Mouse (Mus musculus) kidney, postnatal 0 days (tissue): ENCODE data around the gene Rgs3. TPM values are rescaled to one million over a fixed set of nuclear protein-coding genes. Genes with fewer than 3 reads are reported as not detected.

Source experiments
- ATAC-seq: fragments of 200-750 bp; cut with Nextera tagmentation; replicated peaks from 2 replicates; pipeline ENCODE4 v1.8.0; 2017; ENCODE audit warnings: low read depth, moderate number of reproducible peaks, moderate TSS enrichment, moderate library complexity; ENCODE audit not compliant: low FRiP score
- DNase-seq: peaks from one replicate; pipeline ENCODE4 v3.0.0-alpha.2; 2016; ENCODE audit warnings: low spot score
- H3K27ac ChIP-seq: fragments of 300-500 bp; sonication (generic); 2 replicates; pipeline ENCODE4 v1.5.1; 2014; ENCODE audit warnings: mild to moderate bottlenecking
- H3K27me3 ChIP-seq: fragments of 300-500 bp; sonication (generic); 2 replicates; pipeline ENCODE4 v1.6.1; 2014; ENCODE audit warnings: low read length, mixed read lengths; ENCODE audit not compliant: insufficient read depth
- H3K36me3 ChIP-seq: fragments of 300-500 bp; sonication (generic); 2 replicates; pipeline ENCODE4 v1.6.1; 2014; ENCODE audit warnings: low read length, mixed read lengths; ENCODE audit not compliant: insufficient read depth
- H3K4me1 ChIP-seq: fragments of 300-500 bp; sonication (generic); replicated peaks from 2 replicates; pipeline ENCODE4 v1.6.1; 2014; ENCODE audit warnings: antibody characterized with exemption, low read length, mixed read lengths; ENCODE audit not compliant: insufficient read depth
- H3K4me2 ChIP-seq: fragments of 300-500 bp; sonication (generic); 2 replicates; pipeline ENCODE4 v1.6.1; 2014; ENCODE audit warnings: mild to moderate bottlenecking, low read length, moderate library complexity, mixed read lengths
- H3K4me3 ChIP-seq: fragments of 300-500 bp; sonication (generic); replicated peaks from 2 replicates; pipeline ENCODE4 v1.5.1; 2014; ENCODE audit warnings: low read depth, low read length
- H3K9ac ChIP-seq: fragments of 300-500 bp; sonication (generic); 2 replicates; pipeline ENCODE4 v1.6.1; 2014; ENCODE audit warnings: low read depth, low read length
- H3K9me3 ChIP-seq: fragments of 300-500 bp; sonication (generic); replicated peaks from 2 replicates; pipeline ENCODE4 v1.6.1; 2016; ENCODE audit warnings: low read length, inconsistent platforms, mixed read lengths
- CTCF ChIP-seq: IDR thresholded peaks from 2 replicates; pipeline ENCODE4 v1.5.1; 2016; ENCODE audit warnings: antibody characterized with exemption, low read depth, mild to moderate bottlenecking, moderate library complexity
- WGBS: fragments of 180-500 bp; shearing (Covaris S2); extraction: QIAGEN DNeasy Blood & Tissue Kit; methylation state at CpG from one replicate; pipeline ENCODE4 v1.1.7; 2014; 5-methylcytosine and 5-hydroxymethylcytosine counted together
- polyA plus RNA-seq: library from polyadenylated mRNA; unstranded; fragments of >200 nt; fragmentation: Nextera tagmentation; extraction: Ambion mirVana; gene quantifications from 2 replicates; pipeline ENCODE4 v1.2.1, GENCODE M21; 2015

Gene Rgs3
- polyA plus RNA-seq, 1 experiment from 2014 or later: 41.4 TPM

- peak; percentile 42 for TF ChIP-seq CTCF
- Histone ChIP-seq H3K27ac (peak overlapping the region; percentile 54; the same call in 1 of the 2 replicates), H3K9ac (no peak overlapping the region), H3K4me3 (no peak overlapping the region), H3K27me3 (no peaks in the 10 kb centered on the region), H3K4me1 (peaks cover 19% of the 10 kb centered on the region), H3K36me3 (no peaks in the 10 kb centered on the region), H3K9me3 (no peaks in the 10 kb centered on the region), H3K4me2 (peak overlapping the region; percentile 21; the same call in 1 of the 2 replicates)
- ATAC-seq (no peak), DNase-seq (no peak)
- WGBS: 52% methylated on average over 13 of the region's 13 CpGs
Measured at GRCm38 (mm10) chr4:62613646-62614365, 54.2 kb downstream of the Rgs3 start.

DNA sequence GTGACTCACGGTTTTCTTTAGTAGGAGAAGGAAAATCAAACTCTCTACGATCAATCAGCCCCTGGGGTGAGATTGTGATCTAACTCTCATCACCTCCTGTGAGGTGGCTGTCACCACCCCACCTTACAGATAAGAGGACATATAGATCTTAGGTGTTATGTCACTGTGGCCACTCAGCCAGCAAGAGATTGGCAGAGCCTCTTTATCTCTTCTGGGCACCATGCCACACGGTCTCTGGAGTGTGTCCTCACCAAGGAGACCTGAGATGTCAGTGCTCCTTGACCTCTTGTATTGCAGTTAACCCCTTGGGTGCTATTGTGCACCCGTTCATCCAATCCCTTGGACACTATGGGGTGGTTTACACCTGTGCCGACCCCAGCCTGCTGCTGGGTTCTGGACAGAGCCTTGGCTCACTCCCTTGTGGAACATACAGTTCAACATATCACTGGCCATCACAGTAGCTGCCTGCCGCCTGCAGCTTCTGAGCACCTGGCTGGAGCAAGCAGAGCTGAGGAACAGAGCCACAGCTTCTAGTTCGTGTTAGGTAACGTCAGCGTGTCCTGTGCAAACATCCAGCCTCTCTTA, 58.3 kb downstream of the Rgs3 start:
- Histone ChIP-seq H3K4me3 (no peak overlapping the region), H3K27ac (no peak overlapping the region), H3K9ac (no peak overlapping the region), H3K4me2 (no peak overlapping the region), H3K36me3 (no peaks in the 10 kb centered on the region), H3K27me3 (no peaks in the 10 kb centered on the region), H3K9me3 (no peaks in the 10 kb centered on the region), H3K4me1 (peaks cover 30% of the 10 kb centered on the region)
- DNase-seq (no peak), ATAC-seq (no peak)
- no peak for TF ChIP-seq CTCF
- WGBS: 67% methylated on average over 9 of the region's 9 CpGs

DNA sequence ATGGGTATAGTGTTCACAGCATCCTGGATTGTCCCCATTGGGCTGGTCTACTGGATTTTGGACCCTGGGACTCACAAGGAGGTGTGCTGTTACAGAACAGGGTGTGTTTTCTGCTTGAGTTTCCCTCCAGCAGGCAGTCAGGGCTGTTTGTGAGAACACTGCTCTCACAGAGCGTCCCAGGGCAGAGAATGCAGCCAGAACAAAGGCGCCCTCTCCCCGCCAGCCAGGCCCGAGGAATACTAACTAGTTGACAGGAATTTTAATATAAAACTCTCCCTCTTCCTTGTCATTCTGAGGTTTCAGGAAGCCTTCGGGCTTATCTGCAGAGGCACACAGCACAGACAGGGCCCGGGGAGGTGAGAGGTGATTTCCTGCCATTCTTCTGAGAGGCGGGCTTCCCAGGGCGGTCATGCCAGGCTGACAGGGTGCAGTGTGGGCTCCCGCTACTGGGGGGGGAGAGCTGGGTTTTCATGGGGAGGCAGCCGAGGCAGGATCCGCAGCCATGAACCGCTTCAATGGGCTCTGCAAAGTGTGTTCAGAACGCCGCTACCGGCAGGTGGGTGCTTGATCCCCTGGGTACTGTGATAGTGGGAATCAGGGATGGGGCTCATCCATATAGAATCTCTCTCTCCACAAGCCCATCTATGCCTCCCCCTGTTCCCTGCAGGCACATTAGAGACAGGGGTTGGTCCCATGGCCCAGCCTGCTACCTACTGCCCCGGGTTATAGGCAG, 59.8 kb downstream of the Rgs3 start:
- Histone ChIP-seq H3K9me3 (no peaks in the 10 kb centered on the region), H3K27ac (peak overlapping the region; percentile 68), H3K4me3 (peak overlapping the region; percentile 30), H3K27me3 (no peaks in the 10 kb centered on the region), H3K9ac (peak overlapping the region; percentile 46; the same call in 1 of the 2 replicates), H3K4me2 (no peak overlapping the region), H3K4me1 (peaks cover 19% of the 10 kb centered on the region), H3K36me3 (no peaks in the 10 kb centered on the region)
- ATAC-seq (peak; percentile 65), DNase-seq (peak; percentile 64)
- 33% methylated on average over 16 of the region's 16 CpGs for WGBS
- TF ChIP-seq CTCF: no peak; the same call in 1 of the 2 replicates

GRCm38 (mm10) chr4:62619965-62620244, 60.3 kb downstream of the Rgs3 start:
- Histone ChIP-seq H3K36me3 (no peaks in the 10 kb centered on the region), H3K4me3 (peak overlapping the region; percentile 30), H3K9me3 (no peaks in the 10 kb centered on the region), H3K4me1 (peaks cover 19% of the 10 kb centered on the region), H3K27me3 (no peaks in the 10 kb centered on the region), H3K27ac (peak overlapping the region; percentile 68), H3K9ac (peak overlapping the region; percentile 46; the same call in 1 of the 2 replicates), H3K4me2 (no peak overlapping the region)
- DNase-seq (no peak), ATAC-seq (no peak)
- 88% methylated on average over 3 of the region's 3 CpGs for WGBS
- no peak for TF ChIP-seq CTCF

GRCm38 (mm10) chr4:62621151-62621550, 61.5 kb downstream of the Rgs3 start:
- TF ChIP-seq CTCF: no peak
- peak overlapping the region; percentile 85 for H3K27ac ChIP-seq
- peak overlapping the region; percentile 45 for H3K4me2 ChIP-seq
- no peak overlapping the region for H3K9ac ChIP-seq
- WGBS: 67% methylated on average over 9 of the region's 9 CpGs
- DNase-seq (no peak), ATAC-seq (no peak)
- peaks cover 19% of the 10 kb centered on the region for H3K4me1 ChIP-seq
- H3K27me3 ChIP-seq: no peaks in the 10 kb centered on the region
- peak overlapping the region; percentile 11; the same call in 1 of the 2 replicates for H3K4me3 ChIP-seq
- no peaks in the 10 kb centered on the region for H3K36me3 ChIP-seq
- no peaks in the 10 kb centered on the region for H3K9me3 ChIP-seq

DNA sequence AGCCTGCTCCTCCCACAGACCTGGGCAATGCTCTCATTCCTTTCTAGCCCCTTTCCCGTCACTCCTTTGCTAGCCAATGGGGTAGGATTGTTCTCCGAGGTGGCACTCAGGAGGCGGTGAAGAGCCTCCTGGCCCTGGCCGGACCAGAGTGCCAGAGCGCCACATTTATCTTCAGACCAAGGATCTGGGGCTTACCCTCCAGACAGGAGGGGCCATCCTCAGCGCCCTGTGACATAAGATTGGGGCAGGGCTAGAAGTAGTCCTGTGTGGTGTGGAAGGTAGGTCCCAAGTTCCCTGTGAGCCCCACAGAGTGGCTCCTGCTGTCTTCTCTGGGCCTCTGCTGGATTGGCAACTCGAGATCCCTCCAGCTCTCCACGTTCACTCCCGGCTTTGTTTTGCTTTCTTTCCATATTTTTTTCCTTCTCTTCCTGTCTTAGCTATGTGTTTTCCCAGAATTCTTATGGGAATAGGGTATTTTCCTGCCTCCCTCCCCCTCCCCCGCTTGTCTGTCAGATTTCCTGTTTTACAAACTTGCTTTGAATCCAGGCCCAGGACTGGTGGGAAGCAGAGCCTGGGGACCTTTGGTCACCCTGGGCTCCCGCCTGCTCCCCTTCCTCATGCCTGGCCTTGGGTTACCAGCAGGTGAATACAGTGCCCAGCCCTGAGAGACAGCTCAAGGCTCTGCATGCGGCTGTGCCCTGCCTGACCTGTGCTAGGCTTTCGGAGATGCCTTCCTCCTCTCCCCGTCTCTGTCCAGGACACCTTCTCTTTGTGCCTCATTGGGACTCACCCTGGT, 62.4 kb downstream of the Rgs3 start:
- Histone ChIP-seq H3K27ac (peak overlapping the region; percentile 85), H3K27me3 (no peaks in the 10 kb centered on the region), H3K4me3 (peak overlapping the region; percentile 11; the same call in 1 of the 2 replicates), H3K36me3 (no peaks in the 10 kb centered on the region), H3K9ac (peak overlapping the region; percentile 31; the same call in 1 of the 2 replicates), H3K4me1 (peaks cover 19% of the 10 kb centered on the region), H3K9me3 (no peaks in the 10 kb centered on the region), H3K4me2 (peak overlapping the region; percentile 45)
- DNase-seq (peak; percentile 70), ATAC-seq (no peak; the same call in 1 of the 2 replicates)
- WGBS: 52% methylated on average over 14 of the region's 14 CpGs
- TF ChIP-seq CTCF: no peak
